Mouse (Mus musculus) brown adipose tissue, adult 24 weeks (tissue): Measurements from ENCODE around the gene Usp3. TPM values are rescaled to one million over a fixed set of nuclear protein-coding genes. Genes with fewer than 3 reads are reported as not detected.
A peak's percentile ranks its signal among the peaks of the same experiment; 100 is the strongest.

Experiments used
- H3K27ac ChIP-seq: fragments of 200-500 bp; replicated peaks from 2 replicates; pipeline ENCODE4 v1.5.1; 2012; ENCODE audit warnings: low read depth, mild to moderate bottlenecking, low read length
- H3K4me1 ChIP-seq: fragments of 200-500 bp; 2 replicates; pipeline ENCODE4 v1.6.1; 2012; ENCODE audit warnings: low read length, mixed read lengths; ENCODE audit not compliant: control insufficient read depth, insufficient read depth, insufficient read length
- H3K4me3 ChIP-seq: fragments of 200-500 bp; 2 replicates; pipeline ENCODE4 v1.5.1; 2012; ENCODE audit warnings: low read depth, mild to moderate bottlenecking, low read length, moderate library complexity; ENCODE audit not compliant: insufficient read depth
- polyA plus RNA-seq: library from polyadenylated mRNA; stranded (reverse); fragments of >200 nt; gene quantifications from 2 replicates; pipeline ENCODE4 v1.2.4, GENCODE M21; 2012; ENCODE audit not compliant: missing spikeins, insufficient read depth, insufficient read length

The Usp3 gene
- polyA plus RNA-seq, 1 experiment: 16.8 TPM

DNA sequence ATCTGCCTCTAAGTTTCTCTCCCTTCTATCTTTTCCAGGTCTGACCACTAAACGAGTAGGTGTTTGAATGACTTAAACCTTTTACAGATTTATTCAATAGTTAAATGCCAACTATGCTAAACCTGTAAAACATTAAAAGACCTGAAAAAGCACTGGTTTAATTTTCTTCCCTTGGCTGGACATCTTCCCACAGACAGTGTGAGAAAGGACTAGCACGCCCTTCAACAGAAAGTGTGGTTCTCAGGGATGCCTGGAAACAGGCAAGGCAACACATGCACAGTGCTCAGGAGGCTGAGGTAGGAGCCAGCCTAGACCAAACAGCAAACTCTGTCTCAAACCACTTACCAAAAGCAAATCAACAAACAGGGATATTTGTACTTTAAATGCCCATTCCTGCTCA is 31.4 kb downstream of the Usp3 start:
- H3K27ac ChIP-seq: no peak overlapping the region
- H3K4me3 ChIP-seq: no peak overlapping the region
- peaks cover 3% of the 10 kb centered on the region; the same call in 1 of the 2 replicates for H3K4me1 ChIP-seq

- Histone ChIP-seq H3K27ac (no peak overlapping the region), H3K4me3 (no peak overlapping the region), H3K4me1 (peaks cover 3% of the 10 kb centered on the region; the same call in 1 of the 2 replicates)
Observed at GRCm38 (mm10) chr9:66560728-66561127, 32.2 kb downstream of the Usp3 start.

GRCm38 (mm10) chr9:66560295-66560694 is 32.6 kb downstream of the Usp3 start:
- Histone ChIP-seq H3K4me3 (no peak overlapping the region), H3K27ac (no peak overlapping the region), H3K4me1 (peaks cover 3% of the 10 kb centered on the region; the same call in 1 of the 2 replicates)

- no peak overlapping the region for H3K27ac ChIP-seq
- no peak overlapping the region for H3K4me3 ChIP-seq
- H3K4me1 ChIP-seq: peaks cover 3% of the 10 kb centered on the region; the same call in 1 of the 2 replicates
Observed at GRCm38 (mm10) chr9:66558971-66559370, 34.0 kb downstream of the Usp3 start.

DNA sequence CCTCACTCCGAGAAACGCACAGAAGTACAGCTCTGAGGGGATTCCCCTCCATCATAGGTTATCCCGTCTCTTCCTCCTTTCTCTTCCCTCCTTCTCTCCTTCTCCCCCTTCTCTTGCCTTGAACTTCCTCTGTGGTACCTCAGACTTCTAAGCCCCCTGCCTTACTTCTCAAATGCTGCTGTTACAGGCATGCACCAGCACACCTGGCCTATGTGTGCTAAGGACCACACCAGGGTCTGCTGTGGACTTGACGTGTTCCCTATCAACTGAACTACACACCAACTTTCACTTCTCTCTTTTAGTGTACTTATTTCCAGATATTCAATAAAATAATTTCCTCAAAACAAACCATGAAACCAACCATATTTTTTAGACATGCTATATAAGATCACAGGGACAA is 50.2 kb downstream of the Usp3 start:
- H3K4me1 ChIP-seq: no peaks in the 10 kb centered on the region
- H3K27ac ChIP-seq: no peak overlapping the region
- H3K4me3 ChIP-seq: no peak overlapping the region

DNA sequence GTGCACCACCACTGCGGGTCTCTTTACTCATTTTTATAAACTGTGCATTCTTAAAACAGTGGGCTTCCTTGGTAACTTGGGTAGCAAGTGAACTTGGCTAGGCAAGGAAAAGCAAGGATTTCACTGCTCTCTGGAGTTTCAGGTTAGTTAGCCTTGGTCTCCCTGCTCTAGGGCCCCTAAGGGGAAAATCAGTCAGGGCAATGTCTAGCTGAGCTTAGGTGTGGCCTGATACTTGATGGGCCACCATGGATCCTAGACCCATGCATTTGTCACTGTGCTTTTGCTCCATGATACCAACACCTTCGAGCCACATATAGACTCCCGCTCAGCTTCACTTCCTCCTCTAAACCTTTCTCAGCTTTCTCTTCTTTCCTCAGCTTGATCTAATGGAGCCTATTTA is 71.3 kb downstream of the Usp3 start:
- Histone ChIP-seq H3K4me1 (no peaks in the 10 kb centered on the region), H3K4me3 (no peak overlapping the region)

GRCm38 (mm10) chr9:66520299-66520698 is 72.6 kb downstream of the Usp3 start:
- Histone ChIP-seq H3K4me1 (no peaks in the 10 kb centered on the region), H3K27ac (no peak overlapping the region), H3K4me3 (no peak overlapping the region)

More for the DNA sequence above, 71.3 kb downstream of the Usp3 start:
- H3K27ac ChIP-seq: no peak overlapping the region

DNA sequence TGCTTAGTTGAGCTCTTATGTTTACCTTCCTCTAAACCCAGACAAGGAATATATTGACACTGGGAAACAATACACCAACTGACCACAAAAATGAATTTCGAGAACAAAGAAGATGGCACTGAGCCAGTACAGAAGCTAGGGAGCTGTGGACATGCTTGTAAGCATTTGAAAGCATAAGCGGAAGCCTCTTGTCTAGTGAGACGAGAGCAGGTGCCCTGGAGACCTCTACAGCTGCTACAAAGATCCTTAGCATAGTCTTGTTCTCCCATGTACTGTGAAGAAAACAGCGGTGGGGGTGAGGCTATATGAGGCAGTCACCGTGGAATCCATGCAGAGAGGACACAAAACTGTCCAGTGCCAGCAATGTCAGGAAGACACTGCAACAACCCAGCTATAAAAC is 74.0 kb downstream of the Usp3 start:
- peaks cover 2% of the 10 kb centered on the region; the same call in 1 of the 2 replicates for H3K4me1 ChIP-seq
- 0 out of 2 replicates have a peak overlapping the region, but pooled peaks have one; percentile 15 for H3K27ac ChIP-seq
- H3K4me3 ChIP-seq: no peak overlapping the region

DNA sequence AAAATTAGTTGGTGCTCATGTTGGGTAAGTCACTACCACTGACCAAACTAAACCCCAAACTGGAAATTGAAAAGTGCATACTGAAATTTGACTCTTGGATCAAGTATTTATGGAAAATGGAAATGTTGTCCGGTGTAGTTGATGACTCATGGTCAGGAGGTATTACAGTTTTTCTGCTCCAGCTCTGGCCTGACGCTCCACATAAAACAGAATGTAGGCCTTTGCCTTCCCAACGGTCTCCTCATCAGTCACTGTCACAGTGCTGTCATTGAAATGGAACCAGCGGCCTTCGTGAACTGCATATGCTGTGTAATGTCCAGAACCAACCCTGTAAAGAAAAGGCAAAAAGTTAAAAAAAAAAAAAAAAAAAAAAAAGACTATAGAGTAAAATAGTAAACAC is 74.7 kb downstream of the Usp3 start:
- Histone ChIP-seq H3K27ac (no peak overlapping the region), H3K4me1 (peaks cover 2% of the 10 kb centered on the region; the same call in 1 of the 2 replicates), H3K4me3 (no peak overlapping the region)

DNA sequence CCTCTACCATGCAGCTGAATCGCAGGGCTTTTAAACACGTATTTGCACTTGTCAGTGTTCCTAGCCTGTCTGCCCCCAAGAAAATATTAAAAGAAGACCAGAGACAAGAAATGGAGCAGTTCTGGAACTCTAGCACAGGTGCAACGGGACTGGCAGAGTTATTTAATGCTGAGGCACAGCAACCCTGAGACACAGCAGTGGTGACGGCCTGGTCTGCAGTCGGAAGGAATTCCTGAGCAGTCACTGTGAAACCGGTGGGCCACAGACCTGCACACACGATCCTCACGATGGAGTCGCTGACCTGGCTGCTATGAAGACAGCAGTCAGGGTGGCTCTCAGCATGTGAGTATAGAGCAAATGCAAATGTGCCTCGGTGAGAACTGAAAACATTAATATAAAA is 75.2 kb downstream of the Usp3 start:
- H3K27ac ChIP-seq: no peak overlapping the region
- no peak overlapping the region for H3K4me3 ChIP-seq
- peaks cover 2% of the 10 kb centered on the region; the same call in 1 of the 2 replicates for H3K4me1 ChIP-seq

- Histone ChIP-seq H3K4me1 (peaks cover 2% of the 10 kb centered on the region; the same call in 1 of the 2 replicates), H3K4me3 (no peak overlapping the region), H3K27ac (no peak overlapping the region)
Observed at GRCm38 (mm10) chr9:66516296-66516940, 76.5 kb downstream of the Usp3 start.

GRCm38 (mm10) chr9:66515680-66516210 is 77.2 kb downstream of the Usp3 start:
- Histone ChIP-seq H3K4me3 (no peak overlapping the region), H3K4me1 (peaks cover 5% of the 10 kb centered on the region; the same call in 1 of the 2 replicates), H3K27ac (no peak overlapping the region)

GRCm38 (mm10) chr9:66515115-66515514 is 77.8 kb downstream of the Usp3 start:
- H3K4me3 ChIP-seq: no peak overlapping the region
- no peak overlapping the region for H3K27ac ChIP-seq
- peaks cover 9% of the 10 kb centered on the region; the same call in 1 of the 2 replicates for H3K4me1 ChIP-seq

DNA sequence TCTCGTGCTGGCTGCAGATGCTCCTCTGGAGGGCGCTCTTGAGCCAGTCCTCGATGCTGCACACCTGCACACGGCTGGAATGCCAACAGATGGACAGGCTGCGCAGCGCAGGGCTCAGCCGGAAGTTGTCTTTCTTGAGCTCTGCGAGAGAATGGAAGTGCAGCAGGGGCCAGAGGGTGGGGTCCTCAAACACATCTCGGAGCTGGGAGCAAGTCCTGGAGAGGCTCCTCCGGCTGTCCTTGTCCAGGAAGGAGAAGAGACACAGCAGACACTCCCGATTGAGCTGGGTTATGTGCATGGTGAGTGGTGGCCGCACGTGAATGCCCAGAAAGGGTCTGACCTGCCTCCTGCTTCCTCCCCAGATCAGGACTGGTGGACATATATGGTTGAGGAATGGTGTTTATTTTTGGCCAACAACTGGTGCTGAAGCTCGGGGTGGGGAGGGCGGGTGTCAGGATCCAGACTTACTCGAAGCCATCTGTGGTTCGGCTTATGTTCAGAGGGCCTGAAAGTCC is 78.6 kb downstream of the Usp3 start, which contains the start of gene Fbxl22:
TSS of gene Fbxl22 (minus strand) at position 338 of the 515 bp plus-strand sequence.
- Histone ChIP-seq H3K4me3 (no peak within 1 kb of the TSS), H3K4me1 (peaks cover 9% of the 10 kb centered on the region; the same call in 1 of the 2 replicates), H3K27ac (0 out of 2 replicates have a peak within 1 kb of the TSS, but pooled peaks have one; percentile 22)

DNA sequence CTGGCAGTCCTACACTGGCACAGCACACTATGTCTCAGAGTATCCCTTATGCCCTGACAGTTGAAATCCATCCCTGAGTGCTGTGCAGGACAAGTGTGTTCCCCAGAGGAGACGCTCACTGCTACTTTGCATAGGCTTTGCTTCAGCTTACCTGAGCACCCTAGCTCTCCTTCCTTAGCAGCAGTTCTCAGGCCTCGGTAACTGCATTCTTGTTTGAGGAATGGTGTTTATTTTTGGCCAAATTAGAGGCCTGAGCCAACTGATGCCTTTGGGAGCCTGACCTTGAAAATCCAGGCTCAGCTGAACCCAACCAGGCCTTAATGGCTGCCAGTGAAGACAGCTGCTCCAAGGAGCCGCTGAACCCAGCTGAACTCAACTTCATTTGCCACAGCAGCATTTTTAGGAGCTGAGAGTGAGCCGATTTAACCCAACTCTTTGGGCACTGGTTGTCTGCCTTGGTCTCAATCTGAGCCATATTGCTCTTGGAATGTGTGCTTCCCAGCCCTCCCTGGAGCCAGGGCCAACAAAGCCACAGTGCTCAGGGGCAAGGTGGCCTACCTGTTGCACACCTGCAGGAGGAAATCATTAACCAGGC is 79.2 kb downstream of the Usp3 start:
- peaks cover 9% of the 10 kb centered on the region; the same call in 1 of the 2 replicates for H3K4me1 ChIP-seq
- no peak overlapping the region for H3K4me3 ChIP-seq
- H3K27ac ChIP-seq: 0 out of 2 replicates have a peak overlapping the region, but pooled peaks have one; percentile 22
